Mouse (Mus musculus) C2C12 (cell line): ENCODE data around the gene Nav3.

Source experiments
- CTCF ChIP-seq: IDR thresholded peaks from one replicate; pipeline ENCODE4 v1.5.1; 2011; ENCODE audit not compliant: control insufficient read depth, insufficient read depth, insufficient read length
- MAX ChIP-seq: IDR thresholded peaks from one replicate; pipeline ENCODE4 v1.6.1; 2011; ENCODE audit warnings: mild to moderate bottlenecking, control low read depth
- MYOD1 ChIP-seq: IDR thresholded peaks from one replicate; pipeline ENCODE4 v1.6.1; 2011; ENCODE audit warnings: low read depth; ENCODE audit not compliant: control insufficient read depth, insufficient read length
- MYOG ChIP-seq: IDR thresholded peaks from one replicate; pipeline ENCODE4 v1.6.1; 2011; ENCODE audit not compliant: control insufficient read depth, insufficient read length; ENCODE audit errors: extremely low read depth
- USF1 ChIP-seq: IDR thresholded peaks from one replicate; pipeline ENCODE4 v1.6.1; 2011; ENCODE audit warnings: low read depth, mild to moderate bottlenecking, control low read depth, moderate library complexity

DNA sequence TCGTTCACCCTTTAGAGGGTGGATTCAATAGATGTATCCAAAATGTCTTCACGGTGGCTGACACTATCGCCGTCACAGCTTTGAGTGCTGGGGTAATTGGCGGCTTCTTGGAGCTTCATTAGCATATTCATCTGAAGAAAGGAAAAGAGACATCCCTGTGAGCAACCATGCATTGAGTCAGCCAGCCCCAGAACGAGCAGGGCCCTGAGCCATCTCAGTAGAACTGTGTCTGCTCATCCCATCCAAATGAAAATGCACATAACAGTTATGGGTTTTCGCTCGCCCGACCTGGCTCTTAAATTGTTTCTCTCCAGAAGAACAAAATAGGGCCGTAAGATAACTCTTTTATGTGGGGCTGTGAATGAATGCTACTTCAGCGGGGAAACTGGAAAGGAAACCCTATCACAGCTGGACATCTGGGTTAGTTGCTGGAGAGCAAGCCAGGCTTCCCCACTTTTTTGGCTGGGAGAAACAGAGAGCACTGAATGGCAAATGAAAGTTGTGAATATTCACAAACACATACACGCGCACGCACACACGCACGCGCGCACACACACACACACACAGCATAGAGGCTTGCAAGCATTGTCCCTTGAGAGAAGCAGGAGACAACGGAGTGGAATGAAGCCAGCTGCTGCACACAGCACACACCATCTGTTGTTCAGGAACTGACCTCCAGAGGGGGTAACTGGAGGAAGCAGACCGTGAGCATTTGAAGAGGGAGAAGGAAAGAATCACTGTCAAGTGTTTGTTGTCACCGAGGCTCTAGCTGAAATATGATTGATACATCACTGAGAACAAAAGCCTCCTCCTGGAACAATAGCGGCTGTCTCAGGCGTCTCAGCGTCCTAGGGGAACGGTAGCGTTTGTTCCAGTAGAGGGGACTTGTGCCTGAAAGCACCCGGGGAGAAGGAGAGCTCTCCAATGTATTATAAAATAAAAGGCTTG is 771.6 kb downstream of the Nav3 start:
- TF ChIP-seq CTCF (no peak), MYOG (no peak), USF1 (no peak), MAX (no peak), MYOD1 (no peak)
